Mouse (Mus musculus): ENCODE measurements around the gene Cyyr1. TPM values are rescaled to one million over a fixed set of nuclear protein-coding genes. Genes with fewer than 3 reads are reported as not detected.

Cyyr1 gene
- polyA plus RNA-seq, 1 experiment from 2014 or later = 2.5 TPM

DNA sequence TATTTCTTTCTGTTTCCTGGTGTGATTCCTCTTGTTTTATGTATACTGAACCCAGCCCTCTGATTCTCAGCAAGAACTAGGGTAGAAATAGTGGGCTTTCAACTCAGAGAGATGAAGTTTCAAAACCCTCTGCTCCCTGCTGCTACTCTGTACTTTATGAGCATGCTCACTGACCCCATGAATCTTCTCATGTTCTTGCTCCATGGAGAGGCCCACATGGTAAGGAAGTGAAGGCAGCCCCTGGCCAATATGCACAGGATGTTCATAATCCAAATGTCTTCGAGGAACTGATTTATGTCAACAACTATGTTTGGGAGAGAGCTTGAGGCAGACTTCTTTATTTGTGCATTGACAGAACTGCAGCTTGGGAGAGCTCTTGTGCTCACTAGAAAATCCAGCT lies 106.9 kb downstream of the Cyyr1 start:
- 94% methylated on average over 1 of the region's 1 CpGs for WGBS
- H3K36me3 ChIP-seq (ENCODE audit: poor library complexity, severe bottlenecking) = no peaks in the 10 kb centered on the region
- 0 out of 2 replicates have a peak, but pooled peaks cover 3% of the 10 kb centered on the region for H3K9me3 ChIP-seq (replicated peaks)
- H3K27me3 ChIP-seq = no peaks in the 10 kb centered on the region
- no peak overlapping the region for H3K4me2 ChIP-seq
- no peak overlapping the region for H3K27ac ChIP-seq
- no peak overlapping the region for H3K9ac ChIP-seq
- no peaks in the 10 kb centered on the region for H3K4me1 ChIP-seq
- no peak for ATAC-seq
- H3K4me3 ChIP-seq = no peak overlapping the region

DNA sequence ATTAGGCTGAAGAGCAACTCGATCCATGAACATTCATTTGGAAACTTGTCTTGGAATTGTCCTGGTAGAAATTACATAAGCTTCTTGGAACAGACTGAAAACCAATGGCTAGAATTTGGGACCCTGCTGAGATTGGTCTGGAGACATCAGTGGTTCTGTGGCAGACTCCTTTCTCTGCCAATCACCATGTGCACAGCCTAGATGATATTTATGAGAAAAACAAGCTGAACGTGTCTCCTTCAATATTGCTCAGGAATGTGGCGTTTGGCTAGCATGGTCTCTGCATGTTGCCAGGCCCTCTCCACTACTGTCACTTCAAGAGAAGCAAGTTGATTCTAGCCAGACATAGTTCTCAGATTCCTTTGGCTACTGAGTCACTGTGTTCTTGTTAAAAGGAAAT lies 107.4 kb downstream of the Cyyr1 start:
- Histone ChIP-seq H3K4me2 (no peak overlapping the region), H3K9me3 (replicated peaks) (0 out of 2 replicates have a peak, but pooled peaks cover 3% of the 10 kb centered on the region), H3K36me3 (ENCODE audit: poor library complexity, severe bottlenecking) (no peaks in the 10 kb centered on the region), H3K27me3 (no peaks in the 10 kb centered on the region), H3K27ac (no peak overlapping the region), H3K9ac (no peak overlapping the region), H3K4me3 (no peak overlapping the region), H3K4me1 (no peaks in the 10 kb centered on the region)
- whole genome bisulfite sequencing = 75% methylated on average over 3 of the region's 3 CpGs
- no peak for ATAC-seq

DNA sequence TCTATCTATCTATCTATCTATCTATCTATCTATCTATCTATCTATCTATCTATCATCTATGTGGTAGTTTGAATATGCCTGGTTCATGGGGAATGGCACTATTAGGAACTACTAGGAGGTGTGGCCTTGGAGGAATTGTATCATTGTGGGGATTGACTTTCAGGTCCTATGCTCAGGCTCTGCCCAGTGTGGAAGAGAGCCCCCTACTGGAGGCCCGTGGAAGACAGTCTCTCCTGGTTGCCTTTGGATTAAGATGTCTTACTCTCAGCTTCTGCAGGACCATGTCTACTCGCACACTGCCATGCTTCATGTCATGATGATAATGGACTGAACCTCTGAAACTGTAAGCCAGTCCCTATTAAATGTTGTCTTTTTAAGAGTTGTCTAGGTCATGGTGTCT lies 117.8 kb downstream of the Cyyr1 start:
- H3K27me3 ChIP-seq = no peaks in the 10 kb centered on the region
- H3K4me1 ChIP-seq = no peaks in the 10 kb centered on the region
- ATAC-seq = no peak
- no peaks in the 10 kb centered on the region for H3K36me3 ChIP-seq (ENCODE audit: poor library complexity, severe bottlenecking)
- no peak overlapping the region for H3K9ac ChIP-seq
- no peaks in the 10 kb centered on the region for H3K9me3 ChIP-seq (replicated peaks)
- 65% methylated on average over 2 of the region's 2 CpGs for WGBS
- H3K4me3 ChIP-seq = no peak overlapping the region
- no peak overlapping the region for H3K4me2 ChIP-seq
- no peak overlapping the region for H3K27ac ChIP-seq

DNA sequence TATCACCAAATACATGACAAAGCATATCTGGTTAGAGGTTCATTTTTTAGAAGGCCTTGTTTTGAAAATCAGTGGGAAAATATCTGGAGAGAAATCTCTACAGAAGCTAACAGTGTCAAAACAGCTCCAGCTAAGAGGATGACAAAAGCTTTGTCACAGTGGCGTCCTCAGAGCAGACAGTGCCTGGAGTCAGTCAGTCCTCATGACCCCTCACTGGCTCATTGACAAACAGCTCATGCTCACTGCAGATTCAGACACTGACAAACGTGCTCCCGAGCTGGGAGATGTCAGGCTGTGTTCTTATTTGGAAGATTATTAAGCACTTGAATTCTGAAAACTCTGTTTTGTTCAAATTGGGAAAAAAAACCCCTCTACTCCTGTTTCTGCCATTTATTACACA lies 124.0 kb downstream of the Cyyr1 start:
- Histone ChIP-seq H3K4me3 (no peak overlapping the region), H3K9ac (no peak overlapping the region), H3K27me3 (no peaks in the 10 kb centered on the region), H3K4me1 (no peaks in the 10 kb centered on the region), H3K9me3 (replicated peaks) (no peaks in the 10 kb centered on the region), H3K27ac (no peak overlapping the region), H3K36me3 (ENCODE audit: poor library complexity, severe bottlenecking) (no peaks in the 10 kb centered on the region), H3K4me2 (no peak overlapping the region)
- no peak for ATAC-seq
- WGBS = 31% methylated on average over 3 of the region's 3 CpGs

DNA sequence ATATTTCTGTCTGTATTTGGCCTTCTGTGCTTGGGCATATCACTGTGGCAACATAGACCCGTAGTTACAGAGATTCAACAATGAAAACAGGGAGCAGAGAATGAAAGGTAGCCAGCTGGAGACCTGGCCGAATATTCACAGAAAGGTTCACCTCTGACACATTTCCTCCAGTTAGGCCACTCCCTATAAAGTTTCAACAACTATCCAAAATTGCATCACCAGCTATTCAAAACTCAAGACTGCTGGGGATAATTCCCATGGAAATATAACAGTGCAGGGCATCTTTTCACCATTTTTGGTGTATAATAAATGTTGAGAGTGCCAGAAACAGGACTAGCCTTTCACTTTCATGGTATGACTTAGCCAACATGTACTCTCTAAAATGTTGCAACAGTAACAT lies 130.3 kb downstream of the Cyyr1 start:
- H3K9ac ChIP-seq = no peak overlapping the region
- no peaks in the 10 kb centered on the region for H3K4me1 ChIP-seq
- H3K27me3 ChIP-seq = no peaks in the 10 kb centered on the region
- no peak for ATAC-seq
- H3K4me3 ChIP-seq = no peak overlapping the region
- no peaks in the 10 kb centered on the region for H3K36me3 ChIP-seq (ENCODE audit: poor library complexity, severe bottlenecking)
- WGBS = 65% methylated on average over 2 of the region's 2 CpGs
- H3K4me2 ChIP-seq = no peak overlapping the region
- no peaks in the 10 kb centered on the region for H3K9me3 ChIP-seq (replicated peaks)
- no peak overlapping the region for H3K27ac ChIP-seq

DNA sequence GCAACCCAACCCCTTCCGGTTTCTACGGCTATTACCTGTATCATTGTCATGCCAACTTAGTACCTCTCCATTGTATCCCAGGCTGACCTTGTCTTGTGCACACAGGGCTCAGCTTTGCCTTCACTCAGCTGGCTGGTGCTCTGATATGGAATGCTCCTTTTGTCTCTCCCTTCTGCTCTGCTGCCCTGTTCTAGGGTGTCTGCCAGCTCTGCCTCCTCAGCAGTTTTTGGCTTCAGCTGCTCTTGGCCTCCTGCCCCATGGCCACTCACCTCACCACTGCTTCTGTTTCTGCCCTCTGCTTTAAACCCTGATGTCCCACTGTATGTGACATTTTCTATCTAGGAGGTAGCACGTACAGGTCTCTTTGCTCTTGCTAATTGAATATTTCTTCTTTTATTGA lies 137.8 kb downstream of the Cyyr1 start:
- ATAC-seq = peak; percentile 45; the same call in 1 of the 2 replicates
- no peaks in the 10 kb centered on the region for H3K9me3 ChIP-seq (replicated peaks)
- H3K36me3 ChIP-seq (ENCODE audit: poor library complexity, severe bottlenecking) = no peaks in the 10 kb centered on the region
- WGBS = 75% methylated on average over 3 of the region's 3 CpGs
- H3K4me3 ChIP-seq = no peak overlapping the region
- no peak overlapping the region for H3K4me2 ChIP-seq
- no peak overlapping the region for H3K9ac ChIP-seq
- peaks cover 3% of the 10 kb centered on the region; the same call in 1 of the 2 replicates for H3K4me1 ChIP-seq
- no peaks in the 10 kb centered on the region for H3K27me3 ChIP-seq
- no peak overlapping the region for H3K27ac ChIP-seq

DNA sequence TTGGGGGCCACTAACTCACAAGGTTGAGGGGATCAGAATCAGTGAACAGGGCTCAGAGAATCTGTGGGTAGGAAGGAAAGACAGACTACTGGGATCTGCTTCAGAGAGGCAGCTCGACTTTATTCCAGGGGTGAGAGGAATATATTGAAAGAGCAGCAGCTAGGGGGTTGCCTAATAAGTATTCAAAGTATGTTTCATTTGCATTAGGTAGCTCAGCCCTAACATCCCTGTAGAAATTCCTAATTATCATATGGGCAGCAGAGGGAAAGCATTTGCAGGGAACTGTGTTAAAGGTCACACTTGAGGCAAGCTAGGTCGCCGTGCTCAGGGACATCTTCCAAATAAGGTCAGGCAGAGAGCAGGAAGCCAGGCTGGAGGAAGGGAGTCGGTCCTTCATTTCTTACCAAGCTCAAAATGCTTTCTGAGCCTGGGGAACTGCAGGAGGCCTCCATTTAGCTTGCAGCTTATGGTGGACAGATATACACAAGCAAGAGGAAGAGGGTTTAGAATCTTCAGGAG lies 159.7 kb downstream of the Cyyr1 start:
- H3K4me1 ChIP-seq = no peaks in the 10 kb centered on the region
- no peaks in the 10 kb centered on the region for H3K9me3 ChIP-seq (replicated peaks)
- H3K27me3 ChIP-seq = no peaks in the 10 kb centered on the region
- H3K4me3 ChIP-seq = no peak overlapping the region
- ATAC-seq = no peak
- 53% methylated on average over 4 of the region's 4 CpGs for WGBS
- no peak overlapping the region for H3K4me2 ChIP-seq
- no peaks in the 10 kb centered on the region for H3K36me3 ChIP-seq (ENCODE audit: poor library complexity, severe bottlenecking)
- no peak overlapping the region for H3K9ac ChIP-seq
- no peak overlapping the region for H3K27ac ChIP-seq

DNA sequence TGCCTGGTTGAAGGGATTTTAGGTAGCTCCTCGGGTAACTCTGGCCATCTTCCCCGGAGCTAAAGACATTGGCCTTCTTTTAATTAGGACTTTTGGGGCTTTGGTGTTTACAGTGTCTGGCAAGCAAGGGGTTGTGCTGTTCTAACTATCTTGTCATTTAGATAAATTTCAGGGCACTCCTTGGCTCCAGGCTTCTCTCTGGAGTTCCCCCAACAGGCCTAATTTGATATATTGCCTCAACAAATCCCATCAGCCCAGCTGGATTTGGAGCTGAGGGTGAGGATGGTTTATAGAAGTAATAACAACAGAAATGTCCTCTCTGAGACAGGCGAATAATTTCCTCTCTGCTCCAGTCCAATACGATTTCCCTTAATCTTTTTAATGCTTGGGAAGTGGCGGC lies 166.4 kb downstream of the Cyyr1 start:
- H3K36me3 ChIP-seq (ENCODE audit: poor library complexity, severe bottlenecking) = no peaks in the 10 kb centered on the region
- H3K4me1 ChIP-seq = no peaks in the 10 kb centered on the region
- H3K4me2 ChIP-seq = no peak overlapping the region
- no peaks in the 10 kb centered on the region for H3K9me3 ChIP-seq (replicated peaks)
- 67% methylated on average over 5 of the region's 5 CpGs for WGBS
- no peak overlapping the region for H3K9ac ChIP-seq
- no peak for ATAC-seq
- no peak overlapping the region for H3K4me3 ChIP-seq
- H3K27ac ChIP-seq = no peak overlapping the region
- H3K27me3 ChIP-seq = no peaks in the 10 kb centered on the region

Other genes with a start within 250 kb of the Cyyr1 start
- 7.2 and 9.1 TPM in 2 replicates for gene Adamts1, start 249.7 kb upstream of the Cyyr1 start, polyA plus RNA-seq (2015; fragmentation: Nextera tagmentation; extraction: Ambion mirVana)

All from forebrain, embryonic 13.5 days (tissue).